Mouse (Mus musculus): ENCODE data around the gene Cnga4. TPM values are rescaled to one million over a fixed set of nuclear protein-coding genes. Genes with fewer than 3 reads are reported as not detected.
"Not testable (repeated sequence)": the region's sequence is repeated elsewhere in the genome, so short reads cannot be mapped to it uniquely, and the experiment has no call there.

The Cnga4 gene
- polyA plus RNA-seq, 1 experiment = 0.12 TPM

GRCm38 (mm10) chr7:105411874-105412632 is 7.7 kb downstream of the Cnga4 start:
- not testable (repeated sequence) for H3K4me1 ChIP-seq (ENCODE audit: control insufficient read depth, insufficient read depth, low read length); H3K4me3 ChIP-seq (replicated peaks; ENCODE audit: extremely low read depth, low read depth, low read length)
- WGBS = 50% methylated on average over 8 of the region's 8 CpGs
- DNase-seq = peak; percentile 77
- peak; percentile 82 for TF ChIP-seq CTCF (IDR thresholded peaks at IDR 0.05; ENCODE audit: insufficient read depth, low read length)

- WGBS = 54% methylated on average over 6 of the region's 6 CpGs
- DNase-seq = no peak
- Histone ChIP-seq H3K4me3 (replicated peaks; ENCODE audit: extremely low read depth, low read depth, low read length) (no peak overlapping the region), H3K4me1 (ENCODE audit: control insufficient read depth, insufficient read depth, low read length) (no peaks in the 10 kb centered on the region)
- TF ChIP-seq CTCF (IDR thresholded peaks at IDR 0.05; ENCODE audit: insufficient read depth, low read length) (no peak), POLR2A (IDR thresholded peaks at IDR 0.05; ENCODE audit: borderline replicate concordance, extremely low read depth, low read depth, low read length) (no peak)
These were observed 10.0 kb downstream of the Cnga4 start for GRCm38 (mm10) chr7:105414385-105414784.

- 93% methylated on average over 7 of the region's 7 CpGs for WGBS
- no peak for DNase-seq
- Histone ChIP-seq H3K4me3 (replicated peaks; ENCODE audit: extremely low read depth, low read depth, low read length) (no peak overlapping the region), H3K4me1 (ENCODE audit: control insufficient read depth, insufficient read depth, low read length) (no peaks in the 10 kb centered on the region)
- TF ChIP-seq POLR2A (IDR thresholded peaks at IDR 0.05; ENCODE audit: borderline replicate concordance, extremely low read depth, low read depth, low read length) = no peak
- TF ChIP-seq CTCF (IDR thresholded peaks at IDR 0.05; ENCODE audit: insufficient read depth, low read length) = no peak
These were observed 12.2 kb downstream of the Cnga4 start for GRCm38 (mm10) chr7:105416529-105416928.

GRCm38 (mm10) chr7:105418106-105418505 is 13.7 kb downstream of the Cnga4 start:
- TF ChIP-seq CTCF (IDR thresholded peaks at IDR 0.05; ENCODE audit: insufficient read depth, low read length) = no peak
- no peak for TF ChIP-seq POLR2A (IDR thresholded peaks at IDR 0.05; ENCODE audit: borderline replicate concordance, extremely low read depth, low read depth, low read length)
- WGBS = 79% methylated on average over 5 of the region's 5 CpGs
- H3K4me1 ChIP-seq (ENCODE audit: control insufficient read depth, insufficient read depth, low read length) = no peaks in the 10 kb centered on the region
- DNase-seq = no peak
- no peak overlapping the region for H3K4me3 ChIP-seq (replicated peaks; ENCODE audit: extremely low read depth, low read depth, low read length)

- TF ChIP-seq POLR2A (IDR thresholded peaks at IDR 0.05; ENCODE audit: borderline replicate concordance, extremely low read depth, low read depth, low read length) (no peak), CTCF (IDR thresholded peaks at IDR 0.05; ENCODE audit: insufficient read depth, low read length) (no peak)
- Histone ChIP-seq H3K4me1 (ENCODE audit: control insufficient read depth, insufficient read depth, low read length) (no peaks in the 10 kb centered on the region), H3K4me3 (replicated peaks; ENCODE audit: extremely low read depth, low read depth, low read length) (no peak overlapping the region)
- 28% methylated on average over 2 of the region's 2 CpGs for WGBS
- DNase-seq = no peak
These were observed 16.5 kb downstream of the Cnga4 start for GRCm38 (mm10) chr7:105420903-105421302.

GRCm38 (mm10) chr7:105424368-105424767 is 20.0 kb downstream of the Cnga4 start:
- DNase-seq = no peak
- no peak overlapping the region for H3K4me3 ChIP-seq (replicated peaks; ENCODE audit: extremely low read depth, low read depth, low read length)
- WGBS = 10% methylated on average over 5 of the region's 5 CpGs
- no peaks in the 10 kb centered on the region for H3K4me1 ChIP-seq (ENCODE audit: control insufficient read depth, insufficient read depth, low read length)
- TF ChIP-seq CTCF (IDR thresholded peaks at IDR 0.05; ENCODE audit: insufficient read depth, low read length) (no peak), POLR2A (IDR thresholded peaks at IDR 0.05; ENCODE audit: borderline replicate concordance, extremely low read depth, low read depth, low read length) (no peak)

GRCm38 (mm10) chr7:105425424-105426043 is 21.2 kb downstream of the Cnga4 start, which contains the start of gene Cckbr:
Gene Cckbr (plus strand): TSS chr7:105425731.
- TF ChIP-seq POLR2A (IDR thresholded peaks at IDR 0.05; ENCODE audit: borderline replicate concordance, extremely low read depth, low read depth, low read length) (no peak), CTCF (IDR thresholded peaks at IDR 0.05; ENCODE audit: insufficient read depth, low read length) (no peak)
- H3K4me3 ChIP-seq (replicated peaks; ENCODE audit: extremely low read depth, low read depth, low read length) = no peak within 1 kb of the TSS
- no peaks in the 10 kb centered on the region for H3K4me1 ChIP-seq (ENCODE audit: control insufficient read depth, insufficient read depth, low read length)
- 3% methylated on average over 31 of the region's 31 CpGs for WGBS
- DNase-seq = no peak

- Histone ChIP-seq H3K4me3 (replicated peaks; ENCODE audit: extremely low read depth, low read depth, low read length) (no peak overlapping the region), H3K4me1 (ENCODE audit: control insufficient read depth, insufficient read depth, low read length) (no peaks in the 10 kb centered on the region)
- TF ChIP-seq CTCF (IDR thresholded peaks at IDR 0.05; ENCODE audit: insufficient read depth, low read length) (no peak), POLR2A (IDR thresholded peaks at IDR 0.05; ENCODE audit: borderline replicate concordance, extremely low read depth, low read depth, low read length) (no peak)
- DNase-seq = no peak
- WGBS = 2% methylated on average over 11 of the region's 11 CpGs
These were observed 21.7 kb downstream of the Cnga4 start for GRCm38 (mm10) chr7:105426051-105426450.

- TF ChIP-seq CTCF (IDR thresholded peaks at IDR 0.05; ENCODE audit: insufficient read depth, low read length) (no peak), POLR2A (IDR thresholded peaks at IDR 0.05; ENCODE audit: borderline replicate concordance, extremely low read depth, low read depth, low read length) (no peak)
- WGBS = 50% methylated on average over 1 of the region's 1 CpGs
- Histone ChIP-seq H3K4me3 (replicated peaks; ENCODE audit: extremely low read depth, low read depth, low read length) (no peak overlapping the region), H3K4me1 (ENCODE audit: control insufficient read depth, insufficient read depth, low read length) (no peaks in the 10 kb centered on the region)
- no peak for DNase-seq
These were observed 27.7 kb downstream of the Cnga4 start for GRCm38 (mm10) chr7:105432058-105432457.

GRCm38 (mm10) chr7:105433859-105434258 is 29.5 kb downstream of the Cnga4 start:
- WGBS = 81% methylated on average over 17 of the region's 17 CpGs
- TF ChIP-seq CTCF (IDR thresholded peaks at IDR 0.05; ENCODE audit: insufficient read depth, low read length) (no peak), POLR2A (IDR thresholded peaks at IDR 0.05; ENCODE audit: borderline replicate concordance, extremely low read depth, low read depth, low read length) (no peak)
- Histone ChIP-seq H3K4me1 (ENCODE audit: control insufficient read depth, insufficient read depth, low read length) (no peaks in the 10 kb centered on the region), H3K4me3 (replicated peaks; ENCODE audit: extremely low read depth, low read depth, low read length) (no peak overlapping the region)
- DNase-seq = no peak

Data from lung, adult 2 months (tissue).